Mouse (Mus musculus) ES-CJ7 (cell line): ENCODE measurements around the gene Senp7.
"Not testable (repeated sequence)": the region's sequence is repeated elsewhere in the genome, so short reads cannot be mapped to it uniquely, and the experiment has no call there.

Experiments
- DNase-seq: peaks from one replicate; pipeline ENCODE4 v3.0.0; 2011; ENCODE audit warnings: low read depth, low spot score

Gene Senp7

DNA sequence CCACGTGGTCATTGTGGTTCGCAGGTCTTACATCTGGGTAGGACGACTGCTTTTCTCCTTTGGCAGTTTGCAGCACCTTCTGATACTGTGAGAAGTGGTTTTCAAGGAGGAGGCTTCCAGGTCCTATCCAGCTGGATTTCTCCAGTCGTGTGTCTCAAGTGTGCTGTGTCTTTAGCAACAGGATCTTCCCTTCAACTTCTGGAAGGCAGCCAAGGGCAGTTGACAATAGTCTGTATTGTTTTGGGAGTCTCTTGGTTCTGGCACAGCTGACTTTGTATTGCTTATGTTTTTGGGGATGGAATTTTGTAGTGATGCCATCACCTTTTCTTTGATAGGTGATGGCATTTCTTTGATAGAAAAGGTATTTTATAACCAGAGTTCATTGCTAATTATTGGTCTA, 86.0 kb downstream of the Senp7 start:
- DNase-seq = no peak

DNA sequence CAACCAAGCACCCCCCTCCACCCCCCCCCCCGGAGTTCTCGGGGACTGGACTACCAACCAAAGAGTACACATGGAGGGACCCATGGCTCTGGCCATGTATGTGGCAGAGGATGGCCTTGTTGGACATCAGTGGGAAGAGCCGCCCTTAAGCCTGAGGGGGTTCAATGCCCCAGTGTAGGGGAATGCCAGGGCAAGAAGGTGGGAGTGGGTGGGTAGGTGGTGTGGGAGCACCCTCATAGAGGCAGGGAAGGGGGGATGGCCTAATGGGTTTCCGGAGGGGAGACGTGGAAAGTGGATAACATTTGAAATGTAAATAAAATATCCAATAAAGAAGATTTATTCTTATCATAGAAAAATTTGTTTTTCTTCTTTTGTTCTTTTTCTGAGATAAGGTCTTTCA, 89.5 kb downstream of the Senp7 start:
- DNase-seq = not testable (repeated sequence)

DNA sequence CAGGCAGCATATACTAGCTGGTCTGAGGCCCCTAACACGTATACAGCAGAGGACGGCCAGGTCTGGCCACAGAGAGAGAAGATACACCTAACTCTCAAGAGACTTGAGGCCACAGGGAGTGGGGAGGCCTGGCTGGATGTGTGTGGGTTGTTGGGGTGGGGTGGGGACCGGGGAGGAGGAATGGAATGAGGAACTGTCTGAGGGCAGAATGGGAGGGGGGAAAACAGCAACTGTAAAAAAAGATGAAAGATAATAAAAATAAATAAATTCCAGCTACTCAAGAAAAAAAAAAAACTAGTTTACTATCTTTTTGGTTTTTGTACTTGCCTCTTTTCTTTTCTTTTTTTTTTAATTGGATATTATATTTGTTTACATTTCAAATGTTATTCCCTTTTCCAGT, 91.8 kb downstream of the Senp7 start:
- no peak for DNase-seq

DNA sequence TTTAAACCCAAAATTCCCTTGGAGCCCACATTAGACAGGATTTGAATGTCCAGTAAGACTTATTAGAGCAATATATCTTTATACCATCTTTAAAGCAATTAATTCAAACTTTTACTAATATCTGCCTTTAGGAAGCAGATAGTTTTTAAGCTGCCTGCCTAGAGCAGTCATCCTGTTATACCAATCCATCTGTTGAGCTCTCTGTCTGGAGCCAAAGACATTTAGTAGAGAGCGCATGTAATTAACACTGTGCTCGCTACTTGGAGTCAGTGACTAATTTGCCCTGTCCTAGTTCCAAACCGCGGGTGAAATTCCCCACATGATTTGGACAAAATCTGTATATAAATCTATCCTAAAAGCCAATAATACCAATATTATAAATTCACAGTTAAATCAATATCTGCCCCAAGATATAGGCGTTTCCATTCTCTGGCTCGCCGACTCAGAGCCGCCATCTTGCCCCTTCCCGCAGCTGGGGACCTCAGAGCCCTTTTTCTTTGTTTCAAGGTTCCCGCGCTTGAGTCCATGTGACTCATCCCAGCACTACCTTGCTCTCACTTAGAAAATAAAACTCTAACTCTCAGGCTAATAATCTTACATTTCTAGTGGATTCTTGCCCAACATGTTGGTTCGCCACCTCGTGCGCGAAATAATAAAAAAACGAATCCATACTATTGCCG, 96.9 kb downstream of the Senp7 start:
- peak; percentile 37 for DNase-seq

DNA sequence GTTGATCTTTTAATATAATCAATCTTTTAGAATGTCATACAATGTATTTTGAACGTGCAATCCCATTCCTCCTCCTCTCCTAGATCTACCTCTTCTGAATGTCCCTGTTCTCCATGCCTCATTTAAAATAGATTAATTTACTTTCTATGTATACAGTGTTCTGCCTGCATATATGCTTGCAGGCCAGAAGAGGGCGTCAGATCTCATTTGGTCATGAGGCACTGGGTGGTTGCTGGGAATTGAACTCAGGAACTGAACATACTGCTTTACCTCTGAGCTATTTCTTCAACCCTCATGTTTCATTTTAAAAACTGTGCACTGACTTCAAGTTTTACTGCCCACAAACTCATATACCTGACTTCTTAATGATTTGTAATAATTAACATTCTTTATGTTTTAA, 99.5 kb downstream of the Senp7 start:
- peak; percentile 38 for DNase-seq

DNA sequence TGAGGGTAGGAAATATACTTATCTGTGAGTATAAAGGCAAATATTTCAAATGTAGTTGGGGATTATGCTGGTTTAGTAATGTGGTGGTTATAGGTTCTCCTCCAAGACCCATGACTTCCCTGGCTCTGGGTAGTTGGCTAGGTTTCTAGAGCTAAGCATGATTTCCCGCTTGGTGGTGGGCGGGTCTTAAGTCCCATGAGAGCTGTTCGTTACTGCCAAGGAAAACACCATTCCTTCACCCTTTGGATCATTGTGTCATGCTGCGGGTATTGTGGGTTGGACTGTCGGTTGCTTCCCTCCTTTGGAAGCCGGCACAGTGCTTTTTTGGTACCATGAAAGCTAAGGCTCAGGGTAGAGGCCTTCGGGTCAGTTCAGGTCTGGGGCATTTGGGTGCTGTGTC, 115.3 kb downstream of the Senp7 start:
- no peak for DNase-seq

DNA sequence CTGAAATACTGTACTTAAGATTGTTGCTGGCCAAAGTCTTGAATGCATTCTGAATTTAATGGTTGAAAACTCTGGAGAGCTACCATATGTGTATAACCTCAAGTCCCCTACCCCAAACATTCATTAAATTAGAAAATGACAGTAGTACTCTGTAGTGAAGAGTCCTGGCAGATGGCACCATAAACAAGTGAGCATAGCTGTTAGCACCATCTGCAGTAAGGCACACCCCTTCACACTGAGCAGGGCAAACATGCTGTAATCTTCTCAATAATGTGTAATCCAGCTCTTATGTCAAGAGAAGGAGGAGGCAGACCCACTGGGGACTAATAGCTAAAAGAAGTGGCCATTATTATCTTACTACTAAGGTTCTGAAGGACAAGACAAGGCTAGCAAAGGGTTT, 122.1 kb downstream of the Senp7 start:
- no peak for DNase-seq

DNA sequence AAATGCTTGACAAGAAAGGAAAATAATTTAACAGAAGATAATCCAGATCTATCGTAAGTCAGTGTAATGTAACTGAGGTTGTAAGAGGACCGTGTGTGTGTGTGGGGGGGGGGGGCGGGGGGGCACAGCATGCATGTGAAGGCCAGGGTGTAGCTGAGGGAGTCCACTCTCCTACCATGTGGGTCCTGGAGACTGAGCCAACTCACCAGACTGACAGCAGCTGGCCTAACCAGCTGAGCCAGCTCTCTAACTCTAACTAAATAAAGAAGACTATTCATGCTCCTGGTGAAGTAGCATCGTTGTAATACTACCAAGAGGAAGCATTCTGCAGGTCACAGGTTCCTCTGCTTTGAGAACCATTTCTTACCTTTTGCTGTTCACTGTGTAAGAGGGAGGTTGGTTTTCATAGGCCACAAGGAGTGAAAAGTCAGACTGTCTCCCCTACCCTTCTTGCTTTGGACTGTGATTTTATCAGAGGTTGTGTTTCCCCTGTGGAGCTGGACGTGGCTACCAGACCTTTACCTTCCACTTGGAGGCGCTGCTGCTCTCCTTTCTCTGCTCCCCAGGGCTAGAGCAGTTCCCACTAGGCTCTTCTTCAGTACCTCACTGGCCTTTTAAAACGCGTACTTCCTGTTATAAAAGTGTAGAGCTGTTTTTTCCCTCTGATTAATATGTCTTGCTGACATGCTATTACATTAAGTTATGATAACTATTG, 127.9 kb downstream of the Senp7 start:
- peak; percentile 57 for DNase-seq

DNA sequence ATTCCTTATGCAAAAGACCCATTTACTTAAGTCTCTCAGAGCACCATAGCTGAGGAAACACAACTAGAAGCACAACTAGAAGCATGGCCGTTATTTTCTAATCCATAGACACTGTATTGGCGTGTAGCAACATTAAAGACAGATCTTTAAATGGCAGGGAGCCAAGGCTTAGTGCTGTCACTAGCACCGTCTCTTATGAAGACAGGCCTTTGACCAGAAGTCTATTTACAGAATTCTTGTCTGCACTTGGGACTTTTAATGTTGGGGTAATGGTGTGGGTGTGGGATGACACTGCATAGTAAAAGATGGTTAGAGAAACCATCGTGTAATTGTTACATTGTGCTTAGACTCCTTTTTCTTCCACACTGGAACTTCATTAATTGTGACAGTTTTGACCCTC, 138.7 kb downstream of the Senp7 start:
- no peak for DNase-seq

DNA sequence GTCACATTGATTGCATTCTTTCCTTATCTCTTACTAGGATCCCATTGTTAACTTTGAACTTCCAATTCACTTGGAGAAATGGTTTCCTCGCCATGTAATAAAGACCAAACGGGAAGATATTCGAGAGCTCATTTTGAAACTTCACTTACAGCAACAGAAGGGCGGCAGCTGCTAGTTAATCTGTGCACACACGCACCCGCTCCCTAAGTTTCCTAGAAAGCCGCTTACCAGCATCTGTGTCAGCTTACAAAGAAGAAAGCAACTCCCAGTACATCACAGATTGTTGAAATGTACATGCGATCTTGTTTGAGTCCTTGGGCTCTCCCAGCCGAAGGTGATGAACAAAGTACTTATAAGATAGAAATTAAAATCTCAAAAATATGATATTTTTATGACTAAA, 140.1 kb downstream of the Senp7 start:
- DNase-seq = no peak

DNA sequence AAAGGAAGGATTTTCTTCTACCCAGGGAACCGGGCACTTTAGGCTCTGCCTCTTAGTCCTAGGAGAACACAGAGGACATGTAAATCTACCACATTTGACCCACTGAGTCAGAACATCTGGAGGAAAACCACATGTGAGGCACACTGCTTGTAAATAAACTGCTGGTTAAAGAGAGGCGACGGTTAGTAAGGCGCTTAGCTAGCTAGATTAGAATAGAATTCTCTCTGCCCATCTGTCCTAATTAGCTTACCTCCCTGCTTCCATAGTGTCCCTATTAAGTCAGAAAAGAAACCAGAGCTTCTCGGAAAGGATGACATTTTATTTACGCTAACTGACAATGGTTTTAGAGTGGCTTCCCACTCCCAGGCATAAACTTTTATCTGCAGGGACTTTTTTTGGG, 155.9 kb downstream of the Senp7 start, which contains the start of gene Impg2:
TSS of gene Impg2 (plus strand) at position 263 of the 400 bp plus-strand sequence.
- no peak for DNase-seq

DNA sequence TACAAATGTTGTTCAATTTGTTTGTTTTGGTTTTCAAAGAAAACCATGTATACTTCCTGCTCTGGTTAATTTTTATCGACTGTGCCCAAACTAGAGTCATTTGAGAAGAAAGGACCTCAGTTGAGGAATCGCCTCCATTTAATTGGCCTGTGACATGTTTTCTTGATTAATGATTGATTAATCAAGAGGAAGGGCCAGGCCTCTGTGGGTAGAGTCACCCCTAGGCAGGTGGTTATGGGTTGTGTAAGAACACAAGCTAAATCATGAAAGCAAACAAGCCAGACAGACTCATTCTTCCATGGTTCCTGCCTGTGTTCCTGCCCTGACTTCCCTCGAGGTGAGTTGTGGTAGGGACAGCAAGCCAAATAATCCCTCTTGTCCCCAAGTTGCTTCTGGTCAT, 164.6 kb downstream of the Senp7 start:
- no peak for DNase-seq

DNA sequence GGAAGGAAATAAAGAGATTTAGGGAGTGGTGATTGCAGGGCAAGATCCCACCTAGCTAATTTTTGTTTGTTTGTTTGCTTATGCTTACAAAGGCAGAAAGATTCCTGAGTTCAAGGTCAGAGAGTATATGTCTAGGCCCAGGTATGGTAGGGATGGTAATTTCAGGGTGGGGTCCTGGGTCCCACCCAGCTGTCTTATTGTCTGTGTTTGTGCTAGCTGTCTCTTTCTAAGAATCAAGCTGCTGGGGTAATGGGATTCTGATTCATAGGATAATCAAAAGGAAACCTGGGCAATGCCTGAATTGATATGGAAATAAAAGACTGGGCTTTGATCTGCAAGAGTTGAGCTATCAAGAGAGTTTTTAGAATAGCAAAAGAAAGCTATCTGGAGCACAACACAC, 179.5 kb downstream of the Senp7 start:
- peak; percentile 61 for DNase-seq

DNA sequence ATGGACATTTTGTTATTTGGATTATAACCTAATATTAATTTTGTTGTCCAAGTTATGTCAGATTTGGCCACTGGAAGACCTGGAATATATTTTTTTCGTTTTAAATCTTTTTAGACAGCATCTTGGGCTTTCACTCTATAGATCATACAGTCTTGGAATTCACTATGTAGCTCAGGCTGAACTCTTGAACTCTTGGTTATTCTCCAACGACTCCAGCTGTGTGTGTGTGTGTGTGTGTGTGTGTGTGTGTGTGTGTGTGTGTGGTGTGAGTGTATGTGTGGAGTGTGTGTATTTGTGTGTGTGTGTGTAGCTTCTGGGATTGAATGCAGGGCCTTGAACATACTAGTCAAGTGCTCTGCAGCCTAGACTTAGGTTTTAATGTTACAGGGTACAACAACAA, 181.3 kb downstream of the Senp7 start:
- no peak for DNase-seq

DNA sequence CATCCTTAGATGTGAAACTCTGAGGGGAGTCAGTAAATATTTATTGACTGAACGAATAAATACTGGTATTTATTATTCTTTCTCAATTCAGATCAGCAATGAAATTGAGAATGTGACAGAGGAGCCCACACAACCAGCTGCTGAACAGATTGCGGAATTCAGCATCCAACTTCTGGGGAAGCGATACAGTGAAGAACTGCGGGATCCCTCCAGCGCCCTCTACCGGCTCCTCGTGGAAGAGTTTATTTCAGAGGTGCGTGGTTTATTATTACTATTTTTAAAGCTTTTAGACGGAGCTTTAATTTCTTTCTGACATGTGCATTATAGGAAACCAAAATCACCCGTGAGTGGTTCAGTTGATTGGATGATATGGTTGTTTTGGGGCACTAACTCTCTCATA, 183.2 kb downstream of the Senp7 start:
- DNase-seq = no peak

DNA sequence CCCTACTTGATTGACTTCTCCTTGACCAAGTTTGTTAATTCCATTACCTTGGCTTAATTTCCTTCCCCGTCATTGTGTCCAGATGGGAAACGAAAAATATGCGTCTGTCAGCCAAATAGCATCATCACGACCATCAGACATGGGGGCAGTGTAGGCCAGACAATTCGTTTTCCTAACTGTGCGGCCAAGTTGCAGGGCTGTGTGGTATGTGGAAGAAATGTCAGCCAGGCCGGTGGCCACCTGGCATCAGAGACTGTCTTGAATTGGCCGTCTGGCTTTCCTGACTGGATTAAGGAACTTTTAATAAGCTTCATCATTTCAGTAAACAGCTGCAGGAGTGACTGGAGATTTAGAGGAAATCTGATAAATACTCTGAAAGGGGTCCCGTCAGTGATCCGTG, 184.6 kb downstream of the Senp7 start:
- DNase-seq = no peak
